Mouse (Mus musculus) kidney, adult 10 weeks (tissue): ENCODE data around the gene Ptprk. TPM values are rescaled to one million over a fixed set of nuclear protein-coding genes. Genes with fewer than 3 reads are reported as not detected.

Experiments used
- polyA plus RNA-seq: library from polyadenylated mRNA; stranded (reverse); fragments of 350-450 nt; fragmentation: Illumina TruSeq; extraction: RNeasy Lipid Tissue Mini Kit (QIAGEN cat#74804); gene quantifications from one replicate; pipeline ENCODE4 v1.2.3, GENCODE M21; 2014; ENCODE audit warnings: low read depth, low replicate concordance

Ptprk gene
- 114 TPM for polyA plus RNA-seq

GRCm38 (mm10) chr10:28074653-28075451 lies at the start of gene Ptprk:
Gene Ptprk, plus strand, starts transcription at chr10:28074820.

